Mouse (Mus musculus): ENCODE measurements at regions not wholly inside any gene's neighbourhood (a gene's known extent, or its start where the extent isn't known, plus 50 kb on each side); places are given as distances from the start of the nearest gene placed in this dataset.
A peak's percentile ranks its signal among the peaks of the same experiment; 100 is the strongest.

GRCm38 (mm10) chr2:147814231-147814630 is 232.5 kb downstream of the Foxa2 start:
- DNase-seq (ENCODE audit: extremely low spot score, low spot score): no peak

- no peak for DNase-seq (ENCODE audit: extremely low spot score, low spot score)
Measured at GRCm38 (mm10) chr2:147813516-147813915, 233.3 kb downstream of the Foxa2 start.

GRCm38 (mm10) chr2:147808036-147808675 is 238.6 kb downstream of the Foxa2 start:
- DNase-seq (ENCODE audit: extremely low spot score, low spot score): peak; percentile 50

- DNase-seq (ENCODE audit: extremely low spot score, low spot score): peak; percentile 51
Measured at GRCm38 (mm10) chr2:147803102-147803501, 243.7 kb downstream of the Foxa2 start.

- no peak for DNase-seq (ENCODE audit: extremely low spot score, low spot score)
Measured at GRCm38 (mm10) chr2:147791434-147791833, 255.3 kb downstream of the Foxa2 start.

GRCm38 (mm10) chr2:147789877-147790276 is 256.9 kb downstream of the Foxa2 start:
- DNase-seq (ENCODE audit: extremely low spot score, low spot score): no peak

- peak; percentile 69 for DNase-seq (ENCODE audit: extremely low spot score, low spot score)
Measured at GRCm38 (mm10) chr2:147789268-147789667, 257.5 kb downstream of the Foxa2 start.

- DNase-seq (ENCODE audit: extremely low spot score, low spot score): no peak
Measured at GRCm38 (mm10) chr2:147788001-147788400, 258.8 kb downstream of the Foxa2 start.

- no peak for DNase-seq (ENCODE audit: extremely low spot score, low spot score)
Measured at GRCm38 (mm10) chr2:147782496-147782895, 264.3 kb downstream of the Foxa2 start.

GRCm38 (mm10) chr2:147776316-147776715 is 270.5 kb downstream of the Foxa2 start:
- no peak for DNase-seq (ENCODE audit: extremely low spot score, low spot score)

GRCm38 (mm10) chr2:147772579-147772978 is 274.2 kb downstream of the Foxa2 start:
- DNase-seq (ENCODE audit: extremely low spot score, low spot score): no peak

GRCm38 (mm10) chr2:147753089-147753488 is 293.7 kb downstream of the Foxa2 start:
- no peak for DNase-seq (ENCODE audit: extremely low spot score, low spot score)

GRCm38 (mm10) chr2:147751831-147752230 is 294.9 kb downstream of the Foxa2 start:
- DNase-seq (ENCODE audit: extremely low spot score, low spot score): no peak

GRCm38 (mm10) chr2:147748006-147748405 is 298.8 kb downstream of the Foxa2 start:
- DNase-seq (ENCODE audit: extremely low spot score, low spot score): no peak

- DNase-seq (ENCODE audit: extremely low spot score, low spot score): no peak
Measured at GRCm38 (mm10) chr2:147743908-147744307, 302.9 kb downstream of the Foxa2 start.

- peak; percentile 22 for DNase-seq (ENCODE audit: extremely low spot score, low spot score)
Measured at GRCm38 (mm10) chr2:147738307-147738872, 308.4 kb downstream of the Foxa2 start.

GRCm38 (mm10) chr2:147727396-147727795 is 319.4 kb downstream of the Foxa2 start:
- no peak for DNase-seq (ENCODE audit: extremely low spot score, low spot score)

GRCm38 (mm10) chr2:147718936-147719335 is 327.8 kb downstream of the Foxa2 start:
- no peak for DNase-seq (ENCODE audit: extremely low spot score, low spot score)

- no peak for DNase-seq (ENCODE audit: extremely low spot score, low spot score)
Measured at GRCm38 (mm10) chr2:147717484-147717947, 329.3 kb downstream of the Foxa2 start.

- DNase-seq (ENCODE audit: extremely low spot score, low spot score): no peak
Measured at GRCm38 (mm10) chr2:147715791-147716190, 331.0 kb downstream of the Foxa2 start.

- no peak for DNase-seq (ENCODE audit: extremely low spot score, low spot score)
Measured at GRCm38 (mm10) chr2:147710593-147711265, 336.0 kb downstream of the Foxa2 start.

GRCm38 (mm10) chr2:147709799-147710198 is 337.0 kb downstream of the Foxa2 start:
- no peak for DNase-seq (ENCODE audit: extremely low spot score, low spot score)

GRCm38 (mm10) chr2:147707156-147707555 is 339.6 kb downstream of the Foxa2 start:
- no peak for DNase-seq (ENCODE audit: extremely low spot score, low spot score)
